In the genomic region with DNA sequence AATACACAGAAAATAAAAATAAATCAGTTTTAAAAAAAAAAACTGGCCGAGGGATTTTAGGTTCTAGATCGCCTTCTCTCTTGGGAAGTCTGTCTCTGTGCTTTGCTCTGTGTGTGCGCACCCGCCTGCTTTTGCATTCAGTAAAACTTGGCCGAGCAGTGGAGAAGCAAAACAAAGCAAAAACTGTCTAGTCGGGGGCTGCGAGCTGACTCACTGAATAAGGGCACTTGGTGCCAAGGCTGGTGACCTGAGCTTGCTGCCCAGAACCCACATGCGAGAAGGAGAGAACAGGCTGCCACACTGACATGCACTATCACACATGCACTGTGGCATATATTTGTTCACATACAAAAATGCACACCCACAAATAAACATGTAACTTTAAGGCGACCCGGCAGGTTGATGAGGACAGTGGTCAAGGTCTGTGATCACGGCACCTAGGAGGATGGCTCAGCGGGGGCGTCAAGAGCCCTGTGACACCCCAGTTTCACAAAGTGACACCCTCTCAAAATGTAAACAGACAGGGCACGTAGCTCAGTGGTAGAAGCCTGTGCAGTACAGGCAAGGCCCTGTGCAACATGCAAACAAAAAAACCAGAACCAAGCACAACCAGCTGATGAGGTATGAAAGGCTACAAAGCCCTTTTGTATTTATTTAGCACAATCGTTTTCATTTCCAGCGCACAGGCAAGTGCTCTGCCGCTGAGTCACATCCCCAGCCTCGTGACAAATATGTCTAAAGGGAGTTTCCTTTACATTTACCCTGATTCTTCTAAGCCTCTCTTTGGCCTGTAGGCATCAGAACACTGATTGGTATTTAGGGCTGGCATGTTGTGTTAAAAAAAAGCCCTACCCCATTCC, we compare ENCODE assay signal across 17 mouse cellular contexts.
DNase-seq lines count a peak whose midpoint lies in the region; ATAC-seq and TF ChIP-seq lines count a peak whose summit lies in the region.
"Had no signal": no experiment of that assay in that cellular context is flagged by ENCODE, and none has a peak within 500 bp of the region (broad histone marks: within the 10 kb centered on the region; RNA-seq: fewer than 3 reads in every experiment).

No protein-coding gene starts in this region.

- H3K4me1 ChIP-seq in liver, embryonic 16.5 days (ENCODE audit: control insufficient read depth, low read depth, low read length), result no peaks in the 10 kb centered on the region
- H3K4me1 ChIP-seq in liver, embryonic 11.5 days (replicated peaks; ENCODE audit: control insufficient read depth, insufficient read depth, low read length), result no peaks in the 10 kb centered on the region
- no peaks in the 10 kb centered on the region for H3K4me1 ChIP-seq in stomach, embryonic 16.5 days (ENCODE audit: control insufficient read depth, insufficient read depth, low read length)
- H3K4me1 ChIP-seq: limb, embryonic 15.5 days had no signal

- ATAC-seq in frontal cortex, adult (ENCODE audit: low TSS enrichment), result peak; percentile 64
- ATAC-seq in liver, embryonic 16.5 days (ENCODE audit: low read depth), result peak; percentile 68
- ATAC-seq in liver, embryonic 11.5 days (replicated peaks; ENCODE audit: low FRiP score), result no peak
- peak; percentile 75; the same call in 1 of the 2 replicates for ATAC-seq in stomach, embryonic 16.5 days (ENCODE audit: insufficient read depth, low FRiP score)

- no peak overlapping the region for H3K4me3 ChIP-seq in liver, embryonic 16.5 days (ENCODE audit: low read depth, low read length)
- no peak overlapping the region for H3K4me3 ChIP-seq in liver, embryonic 11.5 days (ENCODE audit: low read depth, low read length)
- no peak overlapping the region for H3K4me3 ChIP-seq in stomach, embryonic 16.5 days (replicated peaks; ENCODE audit: low read length)
- H3K4me3 ChIP-seq: limb, embryonic 15.5 days; midbrain, embryonic 10.5 days; neural tube, embryonic 13.5 days had no signal

- no peak for TF ChIP-seq POLR2A in brain, embryonic 14.5 days (IDR thresholded peaks at IDR 0.05; ENCODE audit: borderline replicate concordance, extremely low read depth, insufficient read depth, insufficient read length, poor library complexity, severe bottlenecking)

- no peak for TF ChIP-seq CTCF in brain, embryonic 14.5 days (IDR thresholded peaks at IDR 0.05; ENCODE audit: borderline replicate concordance, extremely low read depth, insufficient read depth, insufficient read length)

- H3K4me2 ChIP-seq in liver, embryonic 16.5 days (ENCODE audit: low read depth, low read length), result no peak overlapping the region
- no peak overlapping the region for H3K4me2 ChIP-seq in liver, embryonic 11.5 days
- no peak overlapping the region for H3K4me2 ChIP-seq in stomach, embryonic 16.5 days (ENCODE audit: low read depth, low read length)
- H3K4me2 ChIP-seq: limb, embryonic 15.5 days; neural tube, embryonic 13.5 days had no signal

- WGBS in liver, embryonic 16.5 days (ENCODE audit: insufficient replicate concordance), result 75% methylated on average over 18 of the region's 18 CpGs
- WGBS in liver, embryonic 11.5 days, result 83% methylated on average over 18 of the region's 18 CpGs
- WGBS in stomach, embryonic 16.5 days, result 75% methylated on average over 18 of the region's 18 CpGs

- peaks cover 4% of the 10 kb centered on the region; the same call in 1 of the 2 replicates for H3K36me3 ChIP-seq in liver, embryonic 16.5 days (ENCODE audit: control insufficient read depth, insufficient read depth)
- no peaks in the 10 kb centered on the region; the same call in 1 of the 2 replicates for H3K36me3 ChIP-seq in liver, embryonic 11.5 days (ENCODE audit: control insufficient read depth, insufficient read depth, low read length)
- no peaks in the 10 kb centered on the region for H3K36me3 ChIP-seq in stomach, embryonic 16.5 days (ENCODE audit: control insufficient read depth, insufficient read depth, low read length)
- H3K36me3 ChIP-seq: limb, embryonic 15.5 days had no signal

- no peak overlapping the region for H3K9ac ChIP-seq in liver, embryonic 16.5 days (ENCODE audit: low read depth, low read length)
- no peak overlapping the region for H3K9ac ChIP-seq in liver, embryonic 11.5 days (ENCODE audit: low read depth, low read length)
- no peak overlapping the region for H3K9ac ChIP-seq in stomach, embryonic 16.5 days (ENCODE audit: low read length)
- H3K9ac ChIP-seq: limb, embryonic 15.5 days; neural tube, embryonic 13.5 days had no signal

- DNase-seq in frontal cortex, postnatal 10 days (ENCODE audit: low spot score in 2 of 2), result no peak
- no peak for DNase-seq in liver, embryonic 11.5 days (ENCODE audit: low spot score)
- DNase-seq in brain, embryonic 14.5 days (ENCODE audit: low read depth), result peak; percentile 24
- DNase-seq in spleen, adult 12 weeks (ENCODE audit: low spot score), result no peak
- no peak for DNase-seq in heart, adult 18-20 months
- DNase-seq: adrenal gland, adult 2 months; cerebellum, adult 18-20 months; gastrocnemius, postnatal 36 days; kidney, adult 9 months; kidney, postnatal 4 days; lung, adult 18-20 months had no signal

- no peaks in the 10 kb centered on the region for H3K27me3 ChIP-seq in liver, embryonic 16.5 days (ENCODE audit: control insufficient read depth, insufficient read depth, low read depth, low read length)
- H3K27me3 ChIP-seq in liver, embryonic 11.5 days (replicated peaks; ENCODE audit: control insufficient read depth, insufficient read depth, low read length), result no peaks in the 10 kb centered on the region
- no peaks in the 10 kb centered on the region for H3K27me3 ChIP-seq in stomach, embryonic 16.5 days (ENCODE audit: control insufficient read depth, insufficient read depth, low read length)
- H3K27me3 ChIP-seq: limb, embryonic 15.5 days had no signal

- no peak overlapping the region for H3K27ac ChIP-seq in liver, embryonic 16.5 days (ENCODE audit: low read length)
- no peak overlapping the region for H3K27ac ChIP-seq in liver, embryonic 11.5 days (ENCODE audit: low read depth, low read length)
- H3K27ac ChIP-seq in stomach, embryonic 16.5 days (ENCODE audit: low read length), result peak overlapping the region; percentile 56
- H3K27ac ChIP-seq: limb, embryonic 15.5 days; midbrain, embryonic 10.5 days; neural tube, embryonic 13.5 days had no signal

- H3K9me3 ChIP-seq in liver, embryonic 16.5 days (replicated peaks; ENCODE audit: control insufficient read depth, low read length), result no peaks in the 10 kb centered on the region
- H3K9me3 ChIP-seq in liver, embryonic 11.5 days (ENCODE audit: control insufficient read depth, low read length), result no peaks in the 10 kb centered on the region
- H3K9me3 ChIP-seq in stomach, embryonic 16.5 days (replicated peaks; ENCODE audit: control insufficient read depth, low read length), result peaks cover 3% of the 10 kb centered on the region; the same call in 1 of the 2 replicates
- H3K9me3 ChIP-seq: limb, embryonic 15.5 days had no signal
